Mouse (Mus musculus): ENCODE results near the gene Vps8. TPM values are rescaled to one million over a fixed set of nuclear protein-coding genes. Genes with fewer than 3 reads are reported as not detected.
A peak's percentile ranks its signal among the peaks of the same experiment; 100 is the strongest.

Vps8 gene
- polyA plus RNA-seq, 2 experiments: 3.0 to 5.1 TPM

GRCm38 (mm10) chr16:21644574-21644973 is 221.7 kb downstream of the Vps8 start:
- peaks cover 0 to 20% of the 10 kb centered on the region in 2 experiments; a peak in 2 of 4 replicates for H3K4me1 ChIP-seq (replicated peaks; ENCODE audit: control insufficient read depth in 2 of 2, insufficient read depth in 2 of 2, low read length in 1 of 2)
- H3K36me3 ChIP-seq (replicated peaks; ENCODE audit: control insufficient read depth, insufficient read depth, low read depth): no peaks in the 10 kb centered on the region
- H3K4me3 ChIP-seq (ENCODE audit: insufficient read depth in 1 of 2, low read depth in 2 of 2, low read length in 2 of 2): no peak overlapping the region
- no peak overlapping the region for H3K27ac ChIP-seq
- no peaks in the 10 kb centered on the region for H3K9me3 ChIP-seq (ENCODE audit: control insufficient read depth, low read length)
- TF ChIP-seq CTCF (IDR thresholded peaks at IDR 0.05; ENCODE audit: low read depth): no peak
- no peak for TF ChIP-seq EP300 (IDR thresholded peaks at IDR 0.05; ENCODE audit: low read depth)
- DNase-seq (ENCODE audit: low read depth in 3 of 3, low spot score in 3 of 3) (no peak), ATAC-seq (ENCODE audit: insufficient read depth) (no peak)
- H3K9ac ChIP-seq (replicated peaks): no peak overlapping the region
- WGBS (ENCODE audit: insufficient replicate concordance): 56% methylated on average over 3 of the region's 3 CpGs
- H3K4me2 ChIP-seq (ENCODE audit: low read depth): no peak overlapping the region
- no peaks in the 10 kb centered on the region for H3K27me3 ChIP-seq (ENCODE audit: control insufficient read depth, insufficient read depth, low read length)

- no peaks in the 10 kb centered on the region for H3K9me3 ChIP-seq (ENCODE audit: control insufficient read depth, low read length)
- no peaks in the 10 kb centered on the region for H3K27me3 ChIP-seq (ENCODE audit: control insufficient read depth, insufficient read depth, low read length)
- no peak overlapping the region for H3K4me3 ChIP-seq (ENCODE audit: insufficient read depth in 1 of 2, low read depth in 2 of 2, low read length in 2 of 2)
- H3K27ac ChIP-seq: no peak overlapping the region
- ATAC-seq (ENCODE audit: insufficient read depth) (no peak), DNase-seq (ENCODE audit: low read depth in 3 of 3, low spot score in 3 of 3) (no peak)
- H3K4me2 ChIP-seq (ENCODE audit: low read depth): no peak overlapping the region
- 62% methylated on average over 3 of the region's 3 CpGs for WGBS (ENCODE audit: insufficient replicate concordance)
- H3K9ac ChIP-seq (replicated peaks): no peak overlapping the region
- no peak for TF ChIP-seq EP300 (IDR thresholded peaks at IDR 0.05; ENCODE audit: low read depth)
- no peak for TF ChIP-seq CTCF (IDR thresholded peaks at IDR 0.05; ENCODE audit: low read depth)
- H3K4me1 ChIP-seq (replicated peaks; ENCODE audit: control insufficient read depth in 2 of 2, insufficient read depth in 2 of 2, low read length in 1 of 2): peaks cover 0 to 20% of the 10 kb centered on the region in 2 experiments; a peak in 2 of 4 replicates
- no peaks in the 10 kb centered on the region for H3K36me3 ChIP-seq (replicated peaks; ENCODE audit: control insufficient read depth, insufficient read depth, low read depth)
Observed at GRCm38 (mm10) chr16:21645915-21646314, 223.0 kb downstream of the Vps8 start.

- no peak overlapping the region for H3K9ac ChIP-seq (replicated peaks)
- no peak overlapping the region for H3K4me2 ChIP-seq (ENCODE audit: low read depth)
- H3K27me3 ChIP-seq (ENCODE audit: control insufficient read depth, insufficient read depth, low read length): no peaks in the 10 kb centered on the region
- H3K27ac ChIP-seq: no peak overlapping the region
- no peak for DNase-seq (ENCODE audit: low read depth in 3 of 3, low spot score in 3 of 3)
- H3K4me3 ChIP-seq (ENCODE audit: insufficient read depth in 1 of 2, low read depth in 2 of 2, low read length in 2 of 2): no peak overlapping the region
- TF ChIP-seq EP300 (IDR thresholded peaks at IDR 0.05; ENCODE audit: low read depth) (no peak), CTCF (IDR thresholded peaks at IDR 0.05; ENCODE audit: low read depth) (no peak)
- ATAC-seq (ENCODE audit: insufficient read depth): no peak
- no peaks in the 10 kb centered on the region for H3K36me3 ChIP-seq (replicated peaks; ENCODE audit: control insufficient read depth, insufficient read depth, low read depth)
- peaks cover 0 to 17% of the 10 kb centered on the region in 2 experiments; a peak in 2 of 4 replicates for H3K4me1 ChIP-seq (replicated peaks; ENCODE audit: control insufficient read depth in 2 of 2, insufficient read depth in 2 of 2, low read length in 1 of 2)
- H3K9me3 ChIP-seq (ENCODE audit: control insufficient read depth, low read length): no peaks in the 10 kb centered on the region
- 60% methylated on average over 3 of the region's 3 CpGs for WGBS (ENCODE audit: insufficient replicate concordance)
Observed at GRCm38 (mm10) chr16:21646496-21646895, 223.6 kb downstream of the Vps8 start.

GRCm38 (mm10) chr16:21648800-21649199 is 225.9 kb downstream of the Vps8 start:
- Histone ChIP-seq H3K9ac (replicated peaks) (no peak overlapping the region), H3K27me3 (ENCODE audit: control insufficient read depth, insufficient read depth, low read length) (no peaks in the 10 kb centered on the region), H3K4me3 (ENCODE audit: insufficient read depth in 1 of 2, low read depth in 2 of 2, low read length in 2 of 2) (no peak overlapping the region), H3K36me3 (replicated peaks; ENCODE audit: control insufficient read depth, insufficient read depth, low read depth) (no peaks in the 10 kb centered on the region), H3K4me2 (ENCODE audit: low read depth) (no peak overlapping the region), H3K27ac (no peak overlapping the region), H3K9me3 (ENCODE audit: control insufficient read depth, low read length) (no peaks in the 10 kb centered on the region), H3K4me1 (replicated peaks; ENCODE audit: control insufficient read depth in 2 of 2, insufficient read depth in 2 of 2, low read length in 1 of 2) (peaks cover 0 to 8% of the 10 kb centered on the region in 2 experiments; a peak in 1 of 4 replicates)
- DNase-seq (ENCODE audit: low read depth in 3 of 3, low spot score in 3 of 3) (no peak), ATAC-seq (ENCODE audit: insufficient read depth) (peak; percentile 45; the same call in 1 of the 2 replicates)
- TF ChIP-seq CTCF (IDR thresholded peaks at IDR 0.05; ENCODE audit: low read depth) (no peak), EP300 (IDR thresholded peaks at IDR 0.05; ENCODE audit: low read depth) (peak; percentile 64)
- 20% methylated on average over 4 of the region's 4 CpGs for WGBS (ENCODE audit: insufficient replicate concordance)

- Histone ChIP-seq H3K4me2 (ENCODE audit: low read depth) (no peak overlapping the region), H3K27me3 (ENCODE audit: control insufficient read depth, insufficient read depth, low read length) (no peaks in the 10 kb centered on the region), H3K36me3 (replicated peaks; ENCODE audit: control insufficient read depth, insufficient read depth, low read depth) (no peaks in the 10 kb centered on the region), H3K9ac (replicated peaks) (no peak overlapping the region), H3K27ac (no peak overlapping the region), H3K4me3 (ENCODE audit: insufficient read depth in 1 of 2, low read depth in 2 of 2, low read length in 2 of 2) (no peak overlapping the region), H3K9me3 (ENCODE audit: control insufficient read depth, low read length) (no peaks in the 10 kb centered on the region), H3K4me1 (replicated peaks; ENCODE audit: control insufficient read depth in 2 of 2, insufficient read depth in 2 of 2, low read length in 1 of 2) (peaks cover 0 to 2% of the 10 kb centered on the region in 2 experiments; a peak in 1 of 4 replicates)
- TF ChIP-seq EP300 (IDR thresholded peaks at IDR 0.05; ENCODE audit: low read depth) (no peak), CTCF (IDR thresholded peaks at IDR 0.05; ENCODE audit: low read depth) (no peak)
- no peak for DNase-seq (ENCODE audit: low read depth in 3 of 3, low spot score in 3 of 3)
- WGBS (ENCODE audit: insufficient replicate concordance): 71% methylated on average over 3 of the region's 3 CpGs
- ATAC-seq (ENCODE audit: insufficient read depth): no peak
Observed at GRCm38 (mm10) chr16:21650289-21650688, 227.4 kb downstream of the Vps8 start.
